Mouse (Mus musculus) heart, postnatal 4 days (tissue): ENCODE results near the gene Clca1. TPM values are rescaled to one million over a fixed set of nuclear protein-coding genes. Genes with fewer than 3 reads are reported as not detected.

Experiments
- total RNA-seq, 2 experiments: library from RNA; stranded (reverse); gene quantifications; 2 replicates each; pipeline ENCODE4 v1.2.3; 2021

Gene Clca1
- total RNA-seq, 2 experiments from 2014 or later, result not detected

Other genes with a start within 250 kb of the Clca1 start
- gene Clca3a2, start 213.3 kb downstream of the Clca1 start, total RNA-seq, result 1 to 10 TPM; 1.5 to 2.0 TPM
- gene Clca3b, start 183.4 kb downstream of the Clca1 start, total RNA-seq, result not detected
- gene Clca4b, start 100.2 kb downstream of the Clca1 start, total RNA-seq, result not detected
- gene Clca4a, start 57.7 kb downstream of the Clca1 start, total RNA-seq, result not detected
- under 1 TPM in 1 of 2 experiments, not detected in 1; 0.48 TPM for gene Clca2, start 66.7 kb upstream of the Clca1 start, total RNA-seq
- 10 to 100 TPM; 13.8 to 18.9 TPM for gene Odf2l, start 85.8 kb upstream of the Clca1 start, total RNA-seq